Mouse (Mus musculus) stomach, postnatal 0 days (tissue): ENCODE results near the gene H13. TPM values are rescaled to one million over a fixed set of nuclear protein-coding genes. Genes with fewer than 3 reads are reported as not detected.

Experiments
- ATAC-seq: fragments of 200-750 bp; cut with Nextera tagmentation; 2 replicates; pipeline ENCODE4 v1.8.0; 2017; ENCODE audit not compliant: low FRiP score, low TSS enrichment
- DNase-seq: peaks from one replicate; pipeline ENCODE4 v3.0.0-alpha.2; 2016; ENCODE audit warnings: low spot score
- H3K27ac ChIP-seq: fragments of 300-500 bp; sonication (generic); replicated peaks from 2 replicates; pipeline ENCODE4 v1.5.1; 2014; ENCODE audit warnings: mild to moderate bottlenecking, control low read depth
- H3K27me3 ChIP-seq: fragments of 300-500 bp; sonication (generic); 2 replicates; pipeline ENCODE4 v1.6.1; 2014; ENCODE audit warnings: low read length; ENCODE audit not compliant: control insufficient read depth, insufficient read depth
- H3K36me3 ChIP-seq: fragments of 300-500 bp; sonication (generic); 2 replicates; pipeline ENCODE4 v1.6.1; 2014; ENCODE audit warnings: low read length, mixed read lengths; ENCODE audit not compliant: control insufficient read depth, insufficient read depth
- H3K4me1 ChIP-seq: fragments of 300-500 bp; sonication (generic); replicated peaks from 2 replicates; pipeline ENCODE4 v1.6.1; 2014; ENCODE audit warnings: antibody characterized with exemption; ENCODE audit not compliant: control insufficient read depth, insufficient read depth
- H3K4me2 ChIP-seq: fragments of 300-500 bp; sonication (generic); replicated peaks from 2 replicates; pipeline ENCODE4 v1.6.1; 2014; ENCODE audit warnings: low read depth, mild to moderate bottlenecking, control low read depth, moderate library complexity
- H3K4me3 ChIP-seq: fragments of 300-500 bp; sonication (generic); 2 replicates; pipeline ENCODE4 v1.5.1; 2014; ENCODE audit warnings: low read depth, low read length, control low read depth
- H3K9ac ChIP-seq: fragments of 300-500 bp; sonication (generic); 2 replicates; pipeline ENCODE4 v1.6.1; 2014; ENCODE audit warnings: mild to moderate bottlenecking, low read length, control low read depth, mixed read lengths
- H3K9me3 ChIP-seq: fragments of 300-500 bp; sonication (generic); 2 replicates; pipeline ENCODE4 v1.6.1; 2016; ENCODE audit warnings: low read length; ENCODE audit not compliant: control insufficient read depth
- CTCF ChIP-seq: IDR thresholded peaks from 2 replicates; pipeline ENCODE4 v1.5.1; 2016; ENCODE audit warnings: antibody characterized with exemption, low read depth, mild to moderate bottlenecking, moderate library complexity
- EP300 ChIP-seq: optimal IDR thresholded peaks from 2 replicates; pipeline ENCODE3; 2016; ENCODE audit warnings: antibody characterized with exemption
- WGBS: fragments of 180-500 bp; shearing (Covaris S2); extraction: QIAGEN DNeasy Blood & Tissue Kit; methylation state at CpG from one replicate; pipeline ENCODE4 v1.1.7; 2014; 5-methylcytosine and 5-hydroxymethylcytosine counted together
- polyA plus RNA-seq: library from polyadenylated mRNA; unstranded; fragments of >200 nt; fragmentation: Nextera tagmentation; extraction: Ambion mirVana; gene quantifications from 2 replicates; pipeline ENCODE4 v1.2.1, GENCODE M21; 2015

H13 gene
- polyA plus RNA-seq, 1 experiment from 2014 or later = 121 TPM

GRCm38 (mm10) chr2:152686806-152687267 is 17.6 kb downstream of the H13 start, which contains the start of gene Mcts2:
Gene Mcts2, plus strand, starts transcription at chr2:152687035.
- H3K36me3 ChIP-seq = peaks cover 33% of the 10 kb centered on the region

GRCm38 (mm10) chr2:152691564-152692217 is 22.4 kb downstream of the H13 start:
- Histone ChIP-seq H3K36me3 (peaks cover 9% of the 10 kb centered on the region), H3K4me1 (no peaks in the 10 kb centered on the region), H3K27ac (no peak overlapping the region), H3K9me3 (no peaks in the 10 kb centered on the region), H3K4me3 (no peak overlapping the region), H3K9ac (no peak overlapping the region), H3K4me2 (no peak overlapping the region), H3K27me3 (no peaks in the 10 kb centered on the region)
- DNase-seq (no peak), ATAC-seq (no peak)
- 65% methylated on average over 7 of the region's 7 CpGs for WGBS
- TF ChIP-seq EP300 (no peak), CTCF (peak; percentile 73)

More at GRCm38 (mm10) chr2:152686806-152687267, 17.6 kb downstream of the H13 start, which contains the start of gene Mcts2:
- H3K4me3 ChIP-seq = peak within 1 kb of the TSS; percentile 44
- peak within 1 kb of the TSS; percentile 65; the same call in 1 of the 2 replicates for H3K27ac ChIP-seq
- H3K4me2 ChIP-seq = peak within 1 kb of the TSS; percentile 49
- no peaks in the 10 kb centered on the region for H3K9me3 ChIP-seq
- ATAC-seq (peak; percentile 96), DNase-seq (peak; percentile 93)
- no peaks in the 10 kb centered on the region for H3K27me3 ChIP-seq
- H3K4me1 ChIP-seq = no peaks in the 10 kb centered on the region
- WGBS = 44% methylated on average over 45 of the region's 45 CpGs
- TF ChIP-seq CTCF = no peak
- TF ChIP-seq EP300 = peak; percentile 97
- H3K9ac ChIP-seq = peak within 1 kb of the TSS; percentile 45

DNA sequence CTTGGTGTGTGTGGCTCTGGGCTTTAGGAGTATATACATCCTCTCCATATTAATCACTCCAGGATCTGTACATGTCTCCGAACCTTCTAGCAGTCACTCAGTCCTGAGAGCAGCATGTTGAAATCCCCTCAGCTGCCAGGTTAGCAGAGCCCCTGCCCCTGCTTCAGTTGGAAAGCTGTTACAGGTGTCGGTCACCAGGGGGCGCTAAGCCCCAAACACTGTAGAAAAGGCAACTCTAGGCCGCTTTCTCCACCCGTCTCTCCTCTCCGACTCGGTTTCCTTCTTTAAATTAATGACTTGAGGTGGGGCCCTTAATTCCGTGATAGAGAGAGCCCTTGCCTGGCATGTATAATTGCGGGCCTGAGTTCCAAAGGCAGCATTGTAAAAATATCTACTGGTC is 24.0 kb downstream of the H13 start:
- Histone ChIP-seq H3K4me1 (no peaks in the 10 kb centered on the region), H3K27ac (0 out of 2 replicates have a peak overlapping the region, but pooled peaks have one; percentile 30), H3K9ac (0 out of 2 replicates have a peak overlapping the region, but pooled peaks have one; percentile 35), H3K36me3 (peaks cover 11% of the 10 kb centered on the region), H3K4me3 (no peak overlapping the region), H3K4me2 (peak overlapping the region; percentile 38; the same call in 1 of the 2 replicates), H3K27me3 (no peaks in the 10 kb centered on the region), H3K9me3 (no peaks in the 10 kb centered on the region)
- WGBS = 12% methylated on average over 9 of the region's 9 CpGs
- ATAC-seq (peak; percentile 21; the same call in 1 of the 2 replicates), DNase-seq (peak; percentile 75)
- TF ChIP-seq CTCF (peak; percentile 92), EP300 (peak; percentile 42)

- H3K27ac ChIP-seq = 0 out of 2 replicates have a peak overlapping the region, but pooled peaks have one; percentile 30
- H3K36me3 ChIP-seq = peaks cover 11% of the 10 kb centered on the region
- ATAC-seq (no peak), DNase-seq (no peak)
- H3K27me3 ChIP-seq = no peaks in the 10 kb centered on the region
- H3K4me2 ChIP-seq = peak overlapping the region; percentile 38; the same call in 1 of the 2 replicates
- H3K9ac ChIP-seq = peak overlapping the region; percentile 35; the same call in 1 of the 2 replicates
- WGBS = 80% methylated on average over 13 of the region's 13 CpGs
- no peaks in the 10 kb centered on the region for H3K9me3 ChIP-seq
- H3K4me3 ChIP-seq = no peak overlapping the region
- TF ChIP-seq EP300 (no peak), CTCF (no peak)
- H3K4me1 ChIP-seq = no peaks in the 10 kb centered on the region
Observed at GRCm38 (mm10) chr2:152693735-152694134, 24.5 kb downstream of the H13 start.

GRCm38 (mm10) chr2:152694708-152695107 is 25.4 kb downstream of the H13 start:
- no peak overlapping the region for H3K27ac ChIP-seq
- ATAC-seq (no peak), DNase-seq (no peak)
- no peak overlapping the region for H3K4me3 ChIP-seq
- no peak overlapping the region for H3K4me2 ChIP-seq
- H3K9ac ChIP-seq = 0 out of 2 replicates have a peak overlapping the region, but pooled peaks have one; percentile 4
- H3K27me3 ChIP-seq = no peaks in the 10 kb centered on the region
- no peaks in the 10 kb centered on the region for H3K4me1 ChIP-seq
- 53% methylated on average over 7 of the region's 7 CpGs for WGBS
- no peaks in the 10 kb centered on the region for H3K9me3 ChIP-seq
- H3K36me3 ChIP-seq = peaks cover 13% of the 10 kb centered on the region
- TF ChIP-seq CTCF (no peak), EP300 (no peak)

DNA sequence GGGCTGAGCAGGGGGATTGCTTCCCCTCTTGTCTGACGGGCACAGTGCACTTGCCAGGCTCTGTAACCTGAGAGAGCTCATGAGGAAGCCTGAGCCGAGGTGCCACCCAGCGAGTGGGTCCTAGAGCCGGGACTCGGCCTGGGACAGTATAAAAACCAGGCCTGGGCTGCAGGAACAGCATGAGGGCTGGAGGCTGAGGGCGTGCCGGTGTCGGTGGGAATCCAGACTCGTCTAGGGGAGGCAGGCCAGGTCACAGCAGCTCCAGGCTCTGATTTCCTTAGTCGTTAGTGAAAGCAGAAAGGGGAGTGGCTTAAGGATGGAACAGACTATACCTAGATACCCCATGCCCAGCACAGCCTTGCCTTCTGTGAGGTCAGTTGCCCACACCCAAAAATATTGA is 26.8 kb downstream of the H13 start:
- H3K9ac ChIP-seq = peak overlapping the region; percentile 69
- no peaks in the 10 kb centered on the region for H3K27me3 ChIP-seq
- H3K4me1 ChIP-seq = no peaks in the 10 kb centered on the region
- no peak overlapping the region for H3K4me2 ChIP-seq
- H3K27ac ChIP-seq = no peak overlapping the region; the same call in 1 of the 2 replicates
- H3K36me3 ChIP-seq = peaks cover 11% of the 10 kb centered on the region
- TF ChIP-seq EP300 (no peak), CTCF (no peak)
- ATAC-seq (no peak), DNase-seq (no peak)
- H3K9me3 ChIP-seq = no peaks in the 10 kb centered on the region
- 75% methylated on average over 10 of the region's 10 CpGs for WGBS
- H3K4me3 ChIP-seq = no peak overlapping the region
